Mouse (Mus musculus): ENCODE results near the gene Tnfaip6. TPM values are rescaled to one million over a fixed set of nuclear protein-coding genes. Genes with fewer than 3 reads are reported as not detected.
"Not testable (repeated sequence)": the region's sequence is repeated elsewhere in the genome, so short reads cannot be mapped to it uniquely, and the experiment has no call there.

The Tnfaip6 gene
- polyA plus RNA-seq (2012; rRNA removed): 0.26 and 0.47 TPM in 2 replicates

DNA sequence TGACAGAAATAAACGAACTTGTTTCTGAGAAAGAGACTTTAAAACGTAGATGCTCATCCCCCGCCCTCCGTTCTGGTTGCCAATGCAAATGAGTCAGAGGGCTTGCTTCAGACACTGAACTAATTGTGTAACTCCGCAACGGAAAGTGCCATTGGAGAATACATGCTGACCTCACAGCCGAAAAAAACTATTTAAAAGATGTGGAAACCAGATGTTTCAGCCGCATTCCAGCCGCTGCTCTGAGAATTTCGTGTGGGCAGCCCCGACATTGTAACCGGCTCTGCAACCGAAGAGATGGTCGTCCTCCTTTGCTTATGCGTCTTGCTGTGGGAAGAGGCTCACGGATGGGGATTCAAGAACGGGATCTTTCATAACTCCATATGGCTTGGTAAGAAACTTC is at the start of gene Tnfaip6:
Tnfaip6 (plus strand) TSS at position 128 of the 400 bp plus-strand sequence.
- peak; percentile 32 for DNase-seq
- peak within 1 kb of the TSS; percentile 63 for H3K4me3 ChIP-seq (replicated peaks; ENCODE audit: extremely low read depth, low read depth, low read length)
- WGBS: 2% methylated on average over 17 of the region's 17 CpGs
- peak; percentile 30; the same call in 1 of the 2 replicates for TF ChIP-seq POLR2A (IDR thresholded peaks at IDR 0.05; ENCODE audit: borderline replicate concordance, extremely low read depth, low read depth, low read length)
- TF ChIP-seq CTCF (IDR thresholded peaks at IDR 0.05; ENCODE audit: insufficient read depth, low read length): no peak
- H3K4me1 ChIP-seq (ENCODE audit: control insufficient read depth, insufficient read depth, low read length): peaks cover 4% of the 10 kb centered on the region

DNA sequence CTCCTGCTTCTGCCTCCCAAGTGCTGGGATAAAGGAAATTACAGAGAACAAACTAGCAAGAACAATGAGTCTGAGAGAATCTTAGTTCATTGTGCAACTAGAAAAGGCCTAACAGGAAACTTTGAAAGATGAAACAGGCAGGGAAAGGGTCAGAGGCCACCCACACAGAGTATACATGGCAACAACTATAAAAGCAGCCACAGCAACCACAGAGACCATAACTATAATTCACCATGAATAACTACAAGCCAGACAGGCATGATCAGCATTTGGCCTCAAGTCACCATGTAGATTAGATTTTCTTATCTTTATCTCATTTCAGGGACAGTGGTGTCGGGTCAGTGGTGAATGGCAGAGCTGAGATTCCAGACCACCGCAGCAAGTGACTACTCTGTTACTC is 48.2 kb upstream of the Tnfaip6 start:
- H3K4me3 ChIP-seq (replicated peaks; ENCODE audit: extremely low read depth, low read depth, low read length): no peak overlapping the region
- no peaks in the 10 kb centered on the region for H3K4me1 ChIP-seq (ENCODE audit: control insufficient read depth, insufficient read depth, low read length)
- DNase-seq: no peak
- WGBS: 62% methylated on average over 2 of the region's 2 CpGs
- TF ChIP-seq CTCF (IDR thresholded peaks at IDR 0.05; ENCODE audit: insufficient read depth, low read length) (no peak), POLR2A (IDR thresholded peaks at IDR 0.05; ENCODE audit: borderline replicate concordance, extremely low read depth, low read depth, low read length) (no peak)

DNA sequence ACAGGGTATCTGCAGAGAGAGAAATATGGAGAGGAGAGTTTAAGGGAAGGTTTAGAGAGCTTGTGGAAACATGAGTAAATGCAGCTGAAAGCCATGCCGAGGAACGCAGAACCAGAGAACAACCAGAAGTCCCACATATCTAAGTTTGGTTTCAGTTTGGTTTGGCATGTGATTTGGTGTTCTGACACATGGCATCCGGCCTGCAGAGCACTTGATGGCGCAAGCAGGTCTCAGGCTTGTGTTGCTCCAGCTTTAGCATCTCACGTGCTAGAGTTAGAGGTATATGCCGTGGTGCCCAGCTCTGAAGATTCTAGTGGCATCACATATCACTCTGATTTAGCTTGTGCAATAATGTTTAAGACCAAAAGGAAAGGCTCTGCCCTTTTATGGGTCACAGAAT is 46.4 kb upstream of the Tnfaip6 start:
- Histone ChIP-seq H3K4me1 (ENCODE audit: control insufficient read depth, insufficient read depth, low read length) (no peaks in the 10 kb centered on the region), H3K4me3 (replicated peaks; ENCODE audit: extremely low read depth, low read depth, low read length) (no peak overlapping the region)
- TF ChIP-seq CTCF (IDR thresholded peaks at IDR 0.05; ENCODE audit: insufficient read depth, low read length): no peak
- TF ChIP-seq POLR2A (IDR thresholded peaks at IDR 0.05; ENCODE audit: borderline replicate concordance, extremely low read depth, low read depth, low read length): no peak
- DNase-seq: no peak
- WGBS: 78% methylated on average over 6 of the region's 6 CpGs

DNA sequence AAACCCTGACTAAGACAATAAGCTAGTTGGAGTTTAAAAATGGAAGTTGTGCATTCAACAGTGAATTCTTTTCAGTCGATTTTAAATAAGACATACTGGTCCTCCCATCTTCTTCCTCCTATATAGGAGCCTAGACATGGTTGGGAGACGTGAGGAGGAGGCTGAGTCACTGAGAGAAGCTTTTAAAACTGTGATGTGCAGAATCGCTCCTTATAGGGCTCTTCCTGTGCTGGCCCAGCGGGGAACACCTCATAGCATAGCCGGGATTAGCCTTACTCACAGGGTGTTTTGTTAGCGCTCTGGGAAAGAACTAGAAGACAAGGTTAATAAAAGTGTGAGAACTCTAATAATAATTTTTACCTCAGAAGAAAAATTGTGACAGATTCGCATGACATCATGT is 37.8 kb upstream of the Tnfaip6 start:
- Histone ChIP-seq H3K4me1 (ENCODE audit: control insufficient read depth, insufficient read depth, low read length) (no peaks in the 10 kb centered on the region), H3K4me3 (replicated peaks; ENCODE audit: extremely low read depth, low read depth, low read length) (no peak overlapping the region)
- TF ChIP-seq CTCF (IDR thresholded peaks at IDR 0.05; ENCODE audit: insufficient read depth, low read length) (no peak), POLR2A (IDR thresholded peaks at IDR 0.05; ENCODE audit: borderline replicate concordance, extremely low read depth, low read depth, low read length) (no peak)
- DNase-seq: no peak
- WGBS: 68% methylated on average over 7 of the region's 7 CpGs

DNA sequence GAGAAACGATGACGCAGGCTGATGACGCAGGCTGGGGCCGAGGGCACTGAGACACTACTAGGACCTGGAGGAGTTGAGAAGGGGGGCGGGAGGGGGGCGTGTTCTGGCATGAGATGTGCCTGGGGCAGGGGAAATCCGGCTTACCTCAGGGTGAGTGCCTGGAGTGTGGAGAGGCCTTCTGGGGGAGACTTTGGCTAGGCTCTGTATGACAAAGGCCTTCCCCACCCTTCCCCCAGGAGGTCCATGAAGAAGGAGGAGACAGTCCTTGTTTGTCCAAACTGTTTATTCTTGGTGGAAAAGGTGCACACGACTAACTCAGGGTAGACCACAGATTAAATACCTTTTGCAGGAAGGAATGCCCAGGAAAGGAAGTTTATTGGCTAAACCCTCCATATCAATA is 36.3 kb upstream of the Tnfaip6 start:
- WGBS: 85% methylated on average over 8 of the region's 8 CpGs
- TF ChIP-seq CTCF (IDR thresholded peaks at IDR 0.05; ENCODE audit: insufficient read depth, low read length): no peak
- no peak for TF ChIP-seq POLR2A (IDR thresholded peaks at IDR 0.05; ENCODE audit: borderline replicate concordance, extremely low read depth, low read depth, low read length)
- H3K4me3 ChIP-seq (replicated peaks; ENCODE audit: extremely low read depth, low read depth, low read length): no peak overlapping the region
- no peak for DNase-seq
- H3K4me1 ChIP-seq (ENCODE audit: control insufficient read depth, insufficient read depth, low read length): no peaks in the 10 kb centered on the region

DNA sequence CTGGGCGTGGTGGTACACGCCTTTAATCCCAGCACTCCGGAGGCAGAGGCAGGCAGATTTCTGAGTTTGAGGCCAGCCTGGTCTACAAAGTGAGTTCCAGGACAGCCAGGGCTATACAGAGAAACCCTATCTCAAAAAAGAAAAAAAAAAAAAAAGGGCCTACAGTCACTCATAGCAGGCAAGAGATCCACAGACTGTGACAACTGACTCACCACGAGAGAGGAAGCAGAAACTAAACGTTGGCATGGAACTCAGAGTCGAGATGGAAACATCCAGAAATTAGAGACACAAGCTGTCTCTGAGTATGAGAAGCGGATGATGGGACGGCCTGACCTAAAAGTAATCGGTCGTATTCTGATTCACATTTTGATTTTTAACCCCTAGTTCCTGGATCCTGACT is 35.5 kb upstream of the Tnfaip6 start:
- 84% methylated on average over 10 of the region's 10 CpGs for WGBS
- not testable (repeated sequence) for H3K4me1 ChIP-seq (ENCODE audit: control insufficient read depth, insufficient read depth, low read length); DNase-seq; H3K4me3 ChIP-seq (replicated peaks; ENCODE audit: extremely low read depth, low read depth, low read length)

DNA sequence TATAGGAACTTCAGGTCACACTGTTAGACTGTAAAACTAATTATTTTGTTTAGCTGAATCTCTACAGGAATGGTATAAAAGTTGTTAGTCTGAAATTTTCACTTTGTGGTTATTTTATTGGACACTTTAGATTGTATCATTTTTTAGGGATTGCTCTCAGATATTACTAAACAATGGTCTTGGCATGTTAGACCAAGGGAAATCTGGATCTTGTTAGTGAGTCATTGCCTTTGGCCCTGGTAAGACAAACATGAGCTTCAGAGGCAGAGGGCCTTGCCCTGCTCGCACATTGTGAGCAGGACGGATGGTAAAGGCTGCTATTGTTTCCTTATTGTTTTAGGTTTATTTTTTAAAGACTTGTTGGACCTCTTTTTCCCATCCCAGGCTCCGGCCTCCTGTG is 31.4 kb upstream of the Tnfaip6 start:
- 30% methylated on average over 3 of the region's 3 CpGs for WGBS
- Histone ChIP-seq H3K4me1 (ENCODE audit: control insufficient read depth, insufficient read depth, low read length) (no peaks in the 10 kb centered on the region), H3K4me3 (replicated peaks; ENCODE audit: extremely low read depth, low read depth, low read length) (no peak overlapping the region)
- TF ChIP-seq CTCF (IDR thresholded peaks at IDR 0.05; ENCODE audit: insufficient read depth, low read length) (no peak), POLR2A (IDR thresholded peaks at IDR 0.05; ENCODE audit: borderline replicate concordance, extremely low read depth, low read depth, low read length) (no peak)
- DNase-seq: no peak

DNA sequence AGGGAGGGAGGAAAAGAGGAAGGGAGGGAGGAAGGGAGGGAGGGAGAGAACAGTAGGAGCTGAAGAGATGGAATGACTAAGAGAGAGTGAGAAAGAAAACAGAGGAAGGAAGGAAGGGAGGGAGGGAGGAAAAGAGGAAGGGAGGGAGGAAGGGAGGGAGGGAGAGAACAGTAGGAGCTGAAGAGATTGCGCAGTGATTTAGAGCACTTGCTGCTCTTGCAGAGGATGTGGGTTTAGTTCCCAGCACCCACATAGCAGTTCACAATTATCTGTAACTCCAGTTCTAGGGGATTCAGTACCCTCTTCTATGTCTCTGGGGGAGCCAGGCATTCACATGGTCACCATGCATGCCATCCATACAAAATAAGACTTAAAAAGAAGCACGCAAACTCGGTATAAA is 26.0 kb upstream of the Tnfaip6 start:
- WGBS: 88% methylated on average over 3 of the region's 3 CpGs
- H3K4me1 ChIP-seq (ENCODE audit: control insufficient read depth, insufficient read depth, low read length); H3K4me3 ChIP-seq (replicated peaks; ENCODE audit: extremely low read depth, low read depth, low read length); DNase-seq: not testable (repeated sequence)

DNA sequence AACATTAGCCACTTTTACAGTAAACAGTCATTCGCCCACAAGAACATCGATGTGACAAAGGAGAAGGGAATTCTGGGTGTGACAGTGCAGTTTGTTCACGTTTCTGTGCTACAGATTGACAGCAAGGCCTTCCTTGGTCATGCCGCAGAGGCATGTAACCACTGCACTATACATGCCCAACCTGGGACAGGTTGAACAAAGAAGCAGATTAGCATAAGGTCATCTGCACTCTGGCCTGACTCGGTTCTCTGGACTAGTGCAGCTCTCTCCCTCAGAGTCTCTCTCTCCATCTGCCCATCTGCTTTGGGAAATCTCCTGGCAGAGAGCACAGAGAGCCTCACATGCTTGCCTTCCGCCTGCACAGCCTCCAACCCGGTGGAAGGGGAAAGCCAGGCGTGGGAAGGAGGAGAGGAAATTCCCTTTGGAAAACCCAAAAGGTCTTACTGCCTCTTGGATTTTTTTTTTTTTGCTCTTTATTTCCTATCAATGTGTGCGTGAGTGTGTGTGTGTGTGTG is 24.4 kb upstream of the Tnfaip6 start:
- no peak overlapping the region for H3K4me3 ChIP-seq (replicated peaks; ENCODE audit: extremely low read depth, low read depth, low read length)
- 69% methylated on average over 9 of the region's 9 CpGs for WGBS
- no peaks in the 10 kb centered on the region for H3K4me1 ChIP-seq (ENCODE audit: control insufficient read depth, insufficient read depth, low read length)
- TF ChIP-seq POLR2A (IDR thresholded peaks at IDR 0.05; ENCODE audit: borderline replicate concordance, extremely low read depth, low read depth, low read length): no peak
- TF ChIP-seq CTCF (IDR thresholded peaks at IDR 0.05; ENCODE audit: insufficient read depth, low read length): no peak
- no peak for DNase-seq

DNA sequence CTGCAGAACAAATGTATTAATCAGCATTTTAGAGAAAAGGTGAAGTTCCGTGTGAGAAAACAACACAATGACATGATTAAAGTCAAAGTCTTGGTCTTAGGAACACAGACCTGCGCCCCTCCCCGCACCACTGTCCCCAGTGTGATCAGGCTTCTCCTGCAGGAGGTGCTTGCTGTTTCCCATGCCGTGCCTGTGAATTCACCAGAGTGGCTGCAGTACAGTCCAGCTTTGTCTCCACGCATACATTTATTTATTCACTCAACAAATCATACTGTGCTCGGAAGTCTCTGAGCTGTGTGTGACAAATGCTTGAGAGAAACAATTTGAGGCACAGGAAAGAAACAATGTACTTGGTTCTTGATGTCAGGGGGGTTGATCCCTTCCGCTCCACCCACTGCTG is 21.4 kb upstream of the Tnfaip6 start:
- no peak for DNase-seq
- no peak overlapping the region for H3K4me3 ChIP-seq (replicated peaks; ENCODE audit: extremely low read depth, low read depth, low read length)
- 42% methylated on average over 7 of the region's 7 CpGs for WGBS
- H3K4me1 ChIP-seq (ENCODE audit: control insufficient read depth, insufficient read depth, low read length): no peaks in the 10 kb centered on the region
- no peak for TF ChIP-seq CTCF (IDR thresholded peaks at IDR 0.05; ENCODE audit: insufficient read depth, low read length)

DNA sequence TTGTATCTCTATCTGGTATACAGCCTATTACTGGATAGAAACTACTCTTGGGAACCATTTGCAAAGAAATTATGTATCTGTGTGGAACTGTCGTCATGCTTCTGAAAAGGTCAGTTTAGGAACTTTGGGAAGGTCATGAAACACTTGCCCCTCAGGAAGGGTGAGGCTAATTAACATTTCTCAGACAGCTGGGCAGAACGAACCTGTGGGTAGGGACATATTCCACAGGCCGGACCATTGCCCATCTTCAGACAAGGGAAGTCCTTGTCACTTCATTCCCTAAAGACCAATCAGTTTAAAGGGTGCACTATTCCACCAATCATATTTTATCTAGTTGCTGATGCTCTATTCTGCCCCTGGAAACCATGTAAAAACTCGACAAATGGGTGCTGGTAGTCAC is 10.7 kb upstream of the Tnfaip6 start:
- no peak for TF ChIP-seq POLR2A (IDR thresholded peaks at IDR 0.05; ENCODE audit: borderline replicate concordance, extremely low read depth, low read depth, low read length)
- TF ChIP-seq CTCF (IDR thresholded peaks at IDR 0.05; ENCODE audit: insufficient read depth, low read length): no peak
- H3K4me1 ChIP-seq (ENCODE audit: control insufficient read depth, insufficient read depth, low read length): no peaks in the 10 kb centered on the region
- H3K4me3 ChIP-seq (replicated peaks; ENCODE audit: extremely low read depth, low read depth, low read length): no peak overlapping the region
- DNase-seq: no peak
- WGBS: 85% methylated on average over 4 of the region's 4 CpGs
